Mouse (Mus musculus): ENCODE measurements around the gene Clec11a.
A peak's percentile ranks its signal among the peaks of the same experiment; 100 is the strongest.
"Not testable (repeated sequence)": the region's sequence is repeated elsewhere in the genome, so short reads cannot be mapped to it uniquely, and the experiment has no call there.

Clec11a gene

GRCm38 (mm10) chr7:44322290-44322689 lies 15.6 kb upstream of the Clec11a start:
- DNase-seq (ENCODE audit: low read depth, low spot score): no peak

GRCm38 (mm10) chr7:44320886-44321285 lies 14.2 kb upstream of the Clec11a start:
- no peak for DNase-seq (ENCODE audit: low read depth, low spot score)

GRCm38 (mm10) chr7:44317913-44318312 lies 11.2 kb upstream of the Clec11a start:
- no peak for DNase-seq (ENCODE audit: low read depth, low spot score)

GRCm38 (mm10) chr7:44312484-44312883 lies 5.8 kb upstream of the Clec11a start:
- no peak for DNase-seq (ENCODE audit: low read depth, low spot score)

GRCm38 (mm10) chr7:44311713-44312304 lies 5.1 kb upstream of the Clec11a start:
- DNase-seq (ENCODE audit: low read depth, low spot score): no peak

GRCm38 (mm10) chr7:44310878-44311712 lies 4.4 kb upstream of the Clec11a start:
- DNase-seq (ENCODE audit: low read depth, low spot score): peak; percentile 24

- DNase-seq (ENCODE audit: low read depth, low spot score): no peak
Observed at GRCm38 (mm10) chr7:44310285-44310877, 3.7 kb upstream of the Clec11a start.

- no peak for DNase-seq (ENCODE audit: low read depth, low spot score)
Observed at GRCm38 (mm10) chr7:44309475-44310284, 3.0 kb upstream of the Clec11a start, which contains the start of gene Shank1. Gene Shank1, plus strand, starts transcription at chr7:44310253.

GRCm38 (mm10) chr7:44307261-44308020 lies 739 bp upstream of the Clec11a start:
- DNase-seq (ENCODE audit: low read depth, low spot score): no peak

- peak; percentile 14 for DNase-seq (ENCODE audit: low read depth, low spot score)
Observed at GRCm38 (mm10) chr7:44305686-44306085, 1.0 kb downstream of the Clec11a start.

- DNase-seq (ENCODE audit: low read depth, low spot score): peak; percentile 98
Observed at GRCm38 (mm10) chr7:44304775-44305641, 1.7 kb downstream of the Clec11a start.

- DNase-seq (ENCODE audit: low read depth, low spot score): no peak
Observed at GRCm38 (mm10) chr7:44304463-44304774, 2.3 kb downstream of the Clec11a start.

- DNase-seq (ENCODE audit: low read depth, low spot score): no peak
Observed at GRCm38 (mm10) chr7:44303346-44304340, 3.1 kb downstream of the Clec11a start.

- DNase-seq (ENCODE audit: low read depth, low spot score): not testable (repeated sequence)
Observed at GRCm38 (mm10) chr7:44297501-44297900, 9.2 kb downstream of the Clec11a start.

GRCm38 (mm10) chr7:44291418-44291817 lies 15.3 kb downstream of the Clec11a start:
- no peak for DNase-seq (ENCODE audit: low read depth, low spot score)

- no peak for DNase-seq (ENCODE audit: low read depth, low spot score)
Observed at GRCm38 (mm10) chr7:44290986-44291385, 15.7 kb downstream of the Clec11a start.

GRCm38 (mm10) chr7:44287760-44288159 lies 18.9 kb downstream of the Clec11a start:
- no peak for DNase-seq (ENCODE audit: low read depth, low spot score)

GRCm38 (mm10) chr7:44281586-44281985 lies 25.1 kb downstream of the Clec11a start:
- DNase-seq (ENCODE audit: low read depth, low spot score): no peak

- DNase-seq (ENCODE audit: low read depth, low spot score): no peak
Observed at GRCm38 (mm10) chr7:44280959-44281358, 25.7 kb downstream of the Clec11a start.

Measured in forelimb bud, embryonic 11.5 days (tissue).